Mouse (Mus musculus) intestine, embryonic 16.5 days (tissue): Measurements from ENCODE around the gene Il10rb. TPM values are rescaled to one million over a fixed set of nuclear protein-coding genes. Genes with fewer than 3 reads are reported as not detected.

Experiments used
- ATAC-seq: fragments of 200-750 bp; cut with Nextera tagmentation; 2 replicates; pipeline ENCODE4 v1.8.0; 2017; ENCODE audit warnings: moderate TSS enrichment, moderate library complexity
- H3K27ac ChIP-seq: fragments of 300-500 bp; sonication (generic); 2 replicates; pipeline ENCODE4 v1.5.1; 2014; ENCODE audit warnings: mild to moderate bottlenecking, low read length
- H3K27me3 ChIP-seq: fragments of 300-500 bp; sonication (generic); replicated peaks from 2 replicates; pipeline ENCODE4 v1.6.1; 2014; ENCODE audit warnings: low read length, control low read depth, mixed read lengths; ENCODE audit not compliant: control insufficient read depth, insufficient read depth
- H3K36me3 ChIP-seq: fragments of 300-500 bp; sonication (generic); 2 replicates; pipeline ENCODE4 v1.6.1; 2014; ENCODE audit warnings: low read length, control low read depth; ENCODE audit not compliant: control insufficient read depth, insufficient read depth
- H3K4me1 ChIP-seq: fragments of 300-500 bp; sonication (generic); 2 replicates; pipeline ENCODE4 v1.6.1; 2014; ENCODE audit warnings: low read length, control low read depth, mixed read lengths; ENCODE audit not compliant: control insufficient read depth, insufficient read depth
- H3K4me2 ChIP-seq: fragments of 300-500 bp; sonication (generic); 2 replicates; pipeline ENCODE4 v1.6.1; 2014; ENCODE audit warnings: low read depth, low read length, control low read depth
- H3K4me3 ChIP-seq: fragments of 300-500 bp; sonication (generic); 2 replicates; pipeline ENCODE4 v1.5.1; 2014; ENCODE audit warnings: mild to moderate bottlenecking, low read length
- H3K9ac ChIP-seq: fragments of 300-500 bp; sonication (generic); 2 replicates; pipeline ENCODE4 v1.6.1; 2014; ENCODE audit warnings: low read depth, low read length
- H3K9me3 ChIP-seq: fragments of 300-500 bp; sonication (generic); 2 replicates; pipeline ENCODE4 v1.6.1; 2016; ENCODE audit warnings: low read length, control low read depth; ENCODE audit not compliant: control insufficient read depth
- WGBS: fragments of 180-500 bp; shearing (Covaris S2); extraction: QIAGEN DNeasy Blood & Tissue Kit; methylation state at CpG from one replicate; pipeline ENCODE4 v1.1.7; 2014; 5-methylcytosine and 5-hydroxymethylcytosine counted together
- polyA plus RNA-seq: library from polyadenylated mRNA; unstranded; fragments of >200 nt; fragmentation: Nextera tagmentation; extraction: Ambion mirVana; gene quantifications from 2 replicates; pipeline ENCODE4 v1.2.1, GENCODE M21; 2015

The Il10rb gene
- polyA plus RNA-seq, 1 experiment from 2014 or later, result 103 TPM

DNA sequence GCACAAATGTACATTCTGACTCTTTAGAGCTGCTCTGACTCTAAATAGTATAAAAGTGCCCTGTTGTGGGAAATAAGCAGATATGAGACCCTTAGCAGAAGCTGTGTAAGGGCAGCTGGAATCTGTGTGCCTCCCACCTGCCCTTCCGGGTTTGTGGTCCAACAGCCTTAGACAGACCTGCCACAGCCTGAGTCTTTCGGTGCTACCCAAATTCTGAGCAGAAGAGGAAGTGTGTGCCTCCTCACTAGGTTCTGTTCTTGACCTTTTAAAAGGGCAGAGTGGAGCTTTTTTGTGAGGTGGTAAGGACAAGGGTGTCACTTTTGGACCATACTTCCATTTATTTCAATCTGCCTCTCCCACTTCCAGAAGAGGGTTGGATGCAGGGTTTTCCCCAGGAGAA lies 46.0 kb downstream of the Il10rb start:
- no peaks in the 10 kb centered on the region for H3K9me3 ChIP-seq
- ATAC-seq, result no peak
- 0 out of 2 replicates have a peak, but pooled peaks cover 2% of the 10 kb centered on the region for H3K4me1 ChIP-seq
- no peak overlapping the region; the same call in 1 of the 2 replicates for H3K27ac ChIP-seq
- H3K4me2 ChIP-seq, result no peak overlapping the region
- H3K9ac ChIP-seq, result no peak overlapping the region
- H3K4me3 ChIP-seq, result no peak overlapping the region
- 70% methylated on average over 2 of the region's 2 CpGs for WGBS
- no peaks in the 10 kb centered on the region for H3K27me3 ChIP-seq
- H3K36me3 ChIP-seq, result no peaks in the 10 kb centered on the region

DNA sequence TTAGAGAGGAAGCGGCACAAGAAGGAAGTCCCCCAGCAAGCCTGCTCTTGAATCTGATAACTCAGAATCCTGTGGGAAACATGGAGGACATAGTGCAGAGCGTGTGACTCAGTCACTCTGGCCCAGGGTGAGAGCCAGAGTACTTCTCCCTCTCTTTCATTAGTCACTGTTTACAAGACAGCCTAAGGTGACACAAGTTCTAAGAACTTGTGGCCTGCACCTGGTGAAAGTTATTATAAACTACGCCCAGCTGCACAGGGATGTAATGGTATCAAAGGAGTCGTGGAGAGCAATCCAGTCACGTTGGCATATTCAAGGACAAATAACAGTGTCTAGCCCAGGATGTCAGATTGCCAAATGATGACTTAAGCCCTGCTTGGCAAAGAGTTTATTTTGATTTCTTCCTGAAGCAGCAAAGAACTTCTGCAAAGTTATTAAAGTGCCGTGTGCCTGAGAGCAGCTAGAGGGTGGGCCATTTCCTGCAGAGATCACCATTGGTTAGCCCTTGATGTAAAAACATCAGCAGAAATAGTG lies 46.5 kb downstream of the Il10rb start:
- H3K4me1 ChIP-seq, result no peaks in the 10 kb centered on the region
- no peak overlapping the region for H3K9ac ChIP-seq
- no peak overlapping the region for H3K4me3 ChIP-seq
- H3K4me2 ChIP-seq, result no peak overlapping the region
- 0 out of 2 replicates have a peak, but pooled peaks have one; percentile 33 for ATAC-seq
- no peak overlapping the region; the same call in 1 of the 2 replicates for H3K27ac ChIP-seq
- H3K27me3 ChIP-seq, result no peaks in the 10 kb centered on the region
- no peaks in the 10 kb centered on the region for H3K9me3 ChIP-seq
- H3K36me3 ChIP-seq, result no peaks in the 10 kb centered on the region
- 41% methylated on average over 6 of the region's 6 CpGs for whole genome bisulfite sequencing

DNA sequence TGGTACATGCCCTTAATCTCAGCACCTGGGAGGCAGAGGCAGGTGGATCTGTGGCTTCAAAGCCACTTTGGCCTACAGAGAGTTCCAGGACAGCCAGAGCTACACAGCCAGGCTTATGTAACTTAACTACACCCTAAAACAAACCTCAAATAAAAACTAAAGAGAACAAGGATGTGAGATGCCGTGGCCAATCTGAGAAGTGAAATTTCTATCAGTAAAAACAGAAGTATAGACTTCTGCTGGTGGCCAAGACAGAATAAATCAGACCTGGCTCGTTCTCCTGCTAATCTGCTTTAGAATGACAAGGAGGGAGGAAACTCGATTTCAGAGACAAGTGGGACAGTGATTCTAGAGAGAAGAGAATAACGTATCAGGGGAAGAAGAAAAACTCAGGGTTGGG lies 49.9 kb downstream of the Il10rb start:
- Histone ChIP-seq H3K36me3 (no peaks in the 10 kb centered on the region), H3K9ac (no peak overlapping the region), H3K4me1 (no peaks in the 10 kb centered on the region), H3K27ac (no peak overlapping the region), H3K9me3 (no peaks in the 10 kb centered on the region), H3K27me3 (no peaks in the 10 kb centered on the region), H3K4me3 (no peak overlapping the region), H3K4me2 (no peak overlapping the region)
- WGBS, result 69% methylated on average over 4 of the region's 4 CpGs
- ATAC-seq, result no peak

DNA sequence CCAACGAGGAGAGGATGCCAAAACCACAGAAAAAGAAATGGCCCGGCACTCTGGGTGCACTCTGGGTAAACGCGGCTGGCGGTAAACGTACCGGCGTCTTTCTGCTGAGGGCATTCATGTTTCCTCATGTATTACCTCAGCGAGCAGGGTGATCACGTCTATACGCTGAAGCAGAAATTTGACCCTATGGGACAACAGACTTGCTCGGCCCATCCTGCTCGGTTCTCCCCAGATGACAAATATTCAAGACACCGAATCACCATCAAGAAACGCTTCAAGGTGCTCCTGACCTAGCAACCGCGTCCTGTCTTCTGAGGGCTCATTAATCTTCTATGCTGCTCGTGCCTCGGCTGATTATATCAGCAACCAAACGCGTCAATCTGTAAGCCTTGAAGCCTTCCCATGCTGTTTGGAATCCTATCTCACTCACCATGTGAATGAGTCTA lies 52.4 kb downstream of the Il10rb start:
- no peaks in the 10 kb centered on the region for H3K9me3 ChIP-seq
- no peak overlapping the region for H3K9ac ChIP-seq
- ATAC-seq, result no peak
- 76% methylated on average over 21 of the region's 21 CpGs for WGBS
- no peak overlapping the region for H3K4me3 ChIP-seq
- H3K4me1 ChIP-seq, result no peaks in the 10 kb centered on the region
- H3K27me3 ChIP-seq, result no peaks in the 10 kb centered on the region
- H3K36me3 ChIP-seq, result no peaks in the 10 kb centered on the region
- H3K4me2 ChIP-seq, result no peak overlapping the region
- H3K27ac ChIP-seq, result no peak overlapping the region

DNA sequence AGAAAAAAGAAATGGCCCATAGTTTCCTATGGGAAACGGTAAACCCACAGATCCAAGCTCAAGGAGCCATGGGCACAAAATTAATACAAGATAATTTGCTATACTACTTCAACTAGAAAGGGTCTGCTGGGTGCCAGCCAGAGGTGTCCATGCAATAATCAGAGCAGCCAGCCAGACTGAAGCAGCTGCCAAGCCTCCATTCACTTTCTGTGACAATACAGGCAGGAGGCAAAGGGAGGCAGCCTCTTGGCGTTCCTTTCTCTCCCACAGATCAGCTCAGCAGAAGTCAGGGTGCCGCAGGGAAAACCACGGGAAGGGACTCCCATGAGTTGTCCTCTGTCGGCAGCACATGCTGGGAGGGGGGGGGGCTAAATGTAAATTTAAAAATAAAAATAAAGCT lies 53.0 kb downstream of the Il10rb start:
- ATAC-seq, result no peak
- Histone ChIP-seq H3K27me3 (no peaks in the 10 kb centered on the region), H3K9ac (no peak overlapping the region), H3K36me3 (no peaks in the 10 kb centered on the region), H3K4me1 (no peaks in the 10 kb centered on the region), H3K27ac (no peak overlapping the region), H3K4me2 (no peak overlapping the region), H3K9me3 (no peaks in the 10 kb centered on the region), H3K4me3 (no peak overlapping the region)
- WGBS, result 63% methylated on average over 5 of the region's 5 CpGs

DNA sequence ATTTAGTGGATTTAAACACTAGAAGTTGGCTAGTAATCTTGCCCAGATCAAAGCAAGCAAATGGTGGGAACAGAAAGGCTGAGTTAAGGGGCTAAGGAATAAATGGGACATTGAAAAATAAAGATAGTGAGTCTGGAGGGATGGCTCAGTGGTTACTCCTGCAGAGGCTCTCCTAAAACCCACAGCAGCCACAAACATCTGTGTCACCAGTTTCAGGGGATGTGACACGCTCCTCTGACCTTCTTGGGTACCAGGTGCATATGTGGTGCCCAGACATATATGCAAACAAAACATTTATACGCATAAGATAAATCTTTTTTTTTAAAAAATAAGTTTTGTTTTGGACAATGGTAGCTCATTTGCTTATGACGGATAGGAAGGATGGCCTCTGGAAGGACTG lies 53.4 kb downstream of the Il10rb start:
- 87% methylated on average over 3 of the region's 3 CpGs for WGBS
- H3K9ac ChIP-seq, result no peak overlapping the region
- H3K27ac ChIP-seq, result no peak overlapping the region
- no peak for ATAC-seq
- no peak overlapping the region for H3K4me3 ChIP-seq
- no peak overlapping the region for H3K4me2 ChIP-seq
- no peaks in the 10 kb centered on the region for H3K36me3 ChIP-seq
- H3K4me1 ChIP-seq, result no peaks in the 10 kb centered on the region
- no peaks in the 10 kb centered on the region for H3K9me3 ChIP-seq
- H3K27me3 ChIP-seq, result no peaks in the 10 kb centered on the region

DNA sequence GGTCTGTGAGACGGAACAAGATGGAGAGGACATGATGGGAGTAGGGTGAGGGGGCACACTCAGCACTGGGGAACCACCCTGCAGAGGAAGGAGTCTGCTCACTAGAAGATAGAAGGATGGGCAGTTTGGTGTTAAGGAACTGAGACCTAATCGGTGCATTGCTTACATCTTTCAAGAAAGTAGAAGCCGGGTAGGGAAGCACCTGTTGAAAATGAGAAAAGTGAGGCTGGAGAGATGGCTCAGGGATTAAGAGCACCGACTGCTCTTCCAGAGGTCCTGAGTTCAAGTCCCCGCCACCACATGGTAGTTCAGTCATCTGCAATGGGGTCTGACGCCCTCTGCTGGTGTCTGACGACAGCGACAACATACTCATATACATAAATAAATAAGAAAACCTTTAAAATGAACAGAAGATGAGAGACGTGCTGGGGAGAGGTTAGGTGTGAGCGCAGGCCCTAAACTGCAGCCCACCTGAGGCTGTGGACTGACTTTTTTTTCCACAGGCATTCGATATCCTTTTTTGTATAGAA lies 53.9 kb downstream of the Il10rb start:
- WGBS, result 72% methylated on average over 11 of the region's 11 CpGs
- Histone ChIP-seq H3K4me3 (no peak overlapping the region), H3K4me2 (no peak overlapping the region), H3K27ac (no peak overlapping the region), H3K9me3 (no peaks in the 10 kb centered on the region), H3K27me3 (no peaks in the 10 kb centered on the region), H3K9ac (no peak overlapping the region), H3K36me3 (no peaks in the 10 kb centered on the region), H3K4me1 (no peaks in the 10 kb centered on the region)
- no peak for ATAC-seq

DNA sequence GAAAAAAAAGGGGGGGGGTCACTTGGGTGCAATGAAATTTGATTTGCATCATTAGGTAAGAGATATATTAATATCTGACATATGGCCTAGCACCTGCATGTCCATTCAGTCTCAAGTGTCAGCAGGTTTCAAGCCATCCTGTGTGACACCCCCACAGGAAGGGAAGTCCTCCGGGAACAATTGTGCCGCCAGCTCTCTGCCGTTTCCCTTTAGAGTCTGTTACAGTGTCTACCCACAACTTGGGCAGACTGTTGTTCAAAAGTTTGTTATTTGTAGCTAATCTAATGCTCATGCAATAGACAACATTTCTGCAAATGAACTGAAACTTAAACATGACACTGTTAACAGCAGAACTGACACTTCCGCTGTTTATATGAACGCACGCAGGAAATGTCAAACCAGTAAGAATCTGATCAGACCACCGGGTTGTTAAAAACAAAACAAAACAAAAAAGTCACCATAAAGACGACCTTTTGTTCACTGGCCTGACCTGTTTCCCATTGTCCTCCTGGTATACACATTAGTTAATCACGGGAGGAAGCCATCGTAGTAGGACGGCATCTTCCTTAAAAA lies 55.2 kb downstream of the Il10rb start:
- no peak for ATAC-seq
- Histone ChIP-seq H3K9me3 (no peaks in the 10 kb centered on the region), H3K9ac (no peak overlapping the region), H3K4me2 (no peak overlapping the region), H3K36me3 (no peaks in the 10 kb centered on the region), H3K4me1 (0 out of 2 replicates have a peak, but pooled peaks cover 4% of the 10 kb centered on the region), H3K27me3 (no peaks in the 10 kb centered on the region), H3K27ac (0 out of 2 replicates have a peak overlapping the region, but pooled peaks have one; percentile 3), H3K4me3 (no peak overlapping the region)
- 52% methylated on average over 11 of the region's 11 CpGs for WGBS

DNA sequence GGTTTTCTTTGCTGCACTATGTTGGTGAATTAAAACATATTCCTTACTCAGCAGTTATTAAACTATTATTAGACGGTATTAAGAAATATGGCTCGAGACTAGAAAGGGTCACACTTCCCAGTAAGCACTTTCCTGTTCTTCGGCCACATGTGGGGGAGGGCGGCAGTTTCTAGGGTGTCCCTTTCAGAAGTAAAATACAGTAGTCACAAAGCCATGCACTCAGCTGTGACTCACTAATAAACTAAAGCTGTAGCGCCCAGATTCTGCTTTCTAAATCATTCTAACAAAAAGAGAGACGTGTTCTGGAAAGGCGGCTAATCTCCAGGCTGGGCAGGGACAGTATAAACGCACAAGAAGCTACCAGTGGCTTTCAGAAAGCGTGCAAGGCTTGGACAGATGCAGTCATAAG lies 55.8 kb downstream of the Il10rb start:
- no peak for ATAC-seq
- WGBS, result 49% methylated on average over 9 of the region's 9 CpGs
- no peaks in the 10 kb centered on the region for H3K36me3 ChIP-seq
- H3K9ac ChIP-seq, result no peak overlapping the region
- 0 out of 2 replicates have a peak, but pooled peaks cover 4% of the 10 kb centered on the region for H3K4me1 ChIP-seq
- H3K4me3 ChIP-seq, result no peak overlapping the region
- no peaks in the 10 kb centered on the region for H3K9me3 ChIP-seq
- no peaks in the 10 kb centered on the region for H3K27me3 ChIP-seq
- H3K27ac ChIP-seq, result peak overlapping the region; percentile 52; the same call in 1 of the 2 replicates
- no peak overlapping the region for H3K4me2 ChIP-seq
